Mouse (Mus musculus): Measurements from ENCODE around the gene Nme7. TPM values are rescaled to one million over a fixed set of nuclear protein-coding genes. Genes with fewer than 3 reads are reported as not detected.

The Nme7 gene
- polyA plus RNA-seq, 1 experiment from 2014 or later, result 14.1 TPM

GRCm38 (mm10) chr1:164460921-164461697, 157.2 kb downstream of the Nme7 start:
- Histone ChIP-seq H3K4me2 (no peak overlapping the region), H3K4me3 (replicated peaks) (no peak overlapping the region), H3K9me3 (replicated peaks) (no peaks in the 10 kb centered on the region), H3K27ac (no peak overlapping the region), H3K27me3 (peaks cover 56% of the 10 kb centered on the region), H3K4me1 (replicated peaks) (peaks cover 18% of the 10 kb centered on the region), H3K9ac (no peak overlapping the region), H3K36me3 (no peaks in the 10 kb centered on the region)
- DNase-seq, result no peak
- WGBS (ENCODE audit: insufficient replicate concordance), result 55% methylated on average over 13 of the region's 13 CpGs
- no peak for ATAC-seq (ENCODE audit: low read depth)

- Histone ChIP-seq H3K27me3 (peaks cover 50% of the 10 kb centered on the region), H3K27ac (no peak overlapping the region), H3K4me1 (replicated peaks) (peaks cover 18% of the 10 kb centered on the region), H3K36me3 (no peaks in the 10 kb centered on the region), H3K4me3 (replicated peaks) (no peak overlapping the region), H3K9me3 (replicated peaks) (no peaks in the 10 kb centered on the region), H3K4me2 (no peak overlapping the region), H3K9ac (no peak overlapping the region)
- 53% methylated on average over 10 of the region's 10 CpGs for WGBS (ENCODE audit: insufficient replicate concordance)
- ATAC-seq (ENCODE audit: low read depth) (no peak), DNase-seq (no peak)
Observed at GRCm38 (mm10) chr1:164461726-164462125, 157.8 kb downstream of the Nme7 start.

- H3K4me1 ChIP-seq (replicated peaks), result no peaks in the 10 kb centered on the region
- WGBS (ENCODE audit: insufficient replicate concordance), result 78% methylated on average over 10 of the region's 10 CpGs
- H3K9ac ChIP-seq, result no peak overlapping the region
- DNase-seq, result no peak
- no peak overlapping the region for H3K4me2 ChIP-seq
- no peak for ATAC-seq (ENCODE audit: low read depth)
- no peak overlapping the region for H3K27ac ChIP-seq
- H3K36me3 ChIP-seq, result no peaks in the 10 kb centered on the region
- H3K9me3 ChIP-seq (replicated peaks), result no peaks in the 10 kb centered on the region
- H3K4me3 ChIP-seq (replicated peaks), result no peak overlapping the region
- no peaks in the 10 kb centered on the region for H3K27me3 ChIP-seq
Observed at GRCm38 (mm10) chr1:164467406-164467805, 163.5 kb downstream of the Nme7 start.

GRCm38 (mm10) chr1:164468329-164468728, 164.4 kb downstream of the Nme7 start:
- Histone ChIP-seq H3K27ac (no peak overlapping the region), H3K27me3 (no peaks in the 10 kb centered on the region), H3K9me3 (replicated peaks) (no peaks in the 10 kb centered on the region), H3K4me3 (replicated peaks) (no peak overlapping the region), H3K4me2 (no peak overlapping the region), H3K4me1 (replicated peaks) (no peaks in the 10 kb centered on the region), H3K9ac (no peak overlapping the region), H3K36me3 (no peaks in the 10 kb centered on the region)
- WGBS (ENCODE audit: insufficient replicate concordance), result 70% methylated on average over 8 of the region's 8 CpGs
- ATAC-seq (ENCODE audit: low read depth) (no peak), DNase-seq (no peak)

- DNase-seq (no peak), ATAC-seq (ENCODE audit: low read depth) (no peak)
- Histone ChIP-seq H3K9me3 (replicated peaks) (no peaks in the 10 kb centered on the region), H3K36me3 (no peaks in the 10 kb centered on the region), H3K4me1 (replicated peaks) (no peaks in the 10 kb centered on the region), H3K27me3 (no peaks in the 10 kb centered on the region), H3K4me3 (replicated peaks) (no peak overlapping the region), H3K9ac (no peak overlapping the region), H3K27ac (no peak overlapping the region), H3K4me2 (no peak overlapping the region)
- 64% methylated on average over 6 of the region's 6 CpGs for WGBS (ENCODE audit: insufficient replicate concordance)
Observed at GRCm38 (mm10) chr1:164470985-164471384, 167.1 kb downstream of the Nme7 start.

GRCm38 (mm10) chr1:164471632-164472031, 167.7 kb downstream of the Nme7 start:
- WGBS (ENCODE audit: insufficient replicate concordance), result 71% methylated on average over 5 of the region's 5 CpGs
- no peak overlapping the region for H3K27ac ChIP-seq

GRCm38 (mm10) chr1:164473398-164473797, 169.5 kb downstream of the Nme7 start:
- no peaks in the 10 kb centered on the region for H3K27me3 ChIP-seq
- H3K4me2 ChIP-seq, result no peak overlapping the region
- no peaks in the 10 kb centered on the region for H3K36me3 ChIP-seq
- DNase-seq (no peak), ATAC-seq (ENCODE audit: low read depth) (no peak)
- H3K4me1 ChIP-seq (replicated peaks), result no peaks in the 10 kb centered on the region
- WGBS (ENCODE audit: insufficient replicate concordance), result 78% methylated on average over 7 of the region's 7 CpGs
- no peak overlapping the region for H3K27ac ChIP-seq
- H3K4me3 ChIP-seq (replicated peaks), result no peak overlapping the region
- H3K9me3 ChIP-seq (replicated peaks), result no peaks in the 10 kb centered on the region
- no peak overlapping the region for H3K9ac ChIP-seq

More at GRCm38 (mm10) chr1:164471632-164472031, 167.7 kb downstream of the Nme7 start:
- H3K9me3 ChIP-seq (replicated peaks), result no peaks in the 10 kb centered on the region
- no peak overlapping the region for H3K9ac ChIP-seq
- H3K4me1 ChIP-seq (replicated peaks), result no peaks in the 10 kb centered on the region
- ATAC-seq (ENCODE audit: low read depth) (no peak), DNase-seq (no peak)
- no peak overlapping the region for H3K4me2 ChIP-seq
- no peak overlapping the region for H3K4me3 ChIP-seq (replicated peaks)
- H3K27me3 ChIP-seq, result no peaks in the 10 kb centered on the region
- H3K36me3 ChIP-seq, result no peaks in the 10 kb centered on the region

GRCm38 (mm10) chr1:164474310-164474709, 170.4 kb downstream of the Nme7 start:
- H3K9me3 ChIP-seq (replicated peaks), result no peaks in the 10 kb centered on the region
- DNase-seq, result no peak
- no peaks in the 10 kb centered on the region for H3K27me3 ChIP-seq
- no peak for ATAC-seq (ENCODE audit: low read depth)
- no peak overlapping the region for H3K4me3 ChIP-seq (replicated peaks)
- no peaks in the 10 kb centered on the region for H3K4me1 ChIP-seq (replicated peaks)
- H3K27ac ChIP-seq, result no peak overlapping the region
- no peaks in the 10 kb centered on the region for H3K36me3 ChIP-seq
- no peak overlapping the region for H3K4me2 ChIP-seq
- WGBS (ENCODE audit: insufficient replicate concordance), result 65% methylated on average over 6 of the region's 6 CpGs
- no peak overlapping the region for H3K9ac ChIP-seq

- 46% methylated on average over 7 of the region's 7 CpGs for WGBS (ENCODE audit: insufficient replicate concordance)
- Histone ChIP-seq H3K27me3 (no peaks in the 10 kb centered on the region), H3K9me3 (replicated peaks) (no peaks in the 10 kb centered on the region), H3K9ac (no peak overlapping the region), H3K4me2 (no peak overlapping the region), H3K4me3 (replicated peaks) (no peak overlapping the region), H3K4me1 (replicated peaks) (no peaks in the 10 kb centered on the region), H3K36me3 (no peaks in the 10 kb centered on the region), H3K27ac (no peak overlapping the region)
- DNase-seq (no peak), ATAC-seq (ENCODE audit: low read depth) (no peak)
Observed at GRCm38 (mm10) chr1:164474778-164475511, 171.0 kb downstream of the Nme7 start.

- Histone ChIP-seq H3K9ac (no peak overlapping the region), H3K9me3 (replicated peaks) (no peaks in the 10 kb centered on the region), H3K4me1 (replicated peaks) (no peaks in the 10 kb centered on the region), H3K36me3 (no peaks in the 10 kb centered on the region), H3K4me2 (no peak overlapping the region), H3K27me3 (no peaks in the 10 kb centered on the region), H3K27ac (no peak overlapping the region), H3K4me3 (replicated peaks) (no peak overlapping the region)
- DNase-seq (no peak), ATAC-seq (ENCODE audit: low read depth) (no peak)
- 70% methylated on average over 4 of the region's 4 CpGs for WGBS (ENCODE audit: insufficient replicate concordance)
Observed at GRCm38 (mm10) chr1:164475895-164476294, 172.0 kb downstream of the Nme7 start.

- no peak overlapping the region for H3K27ac ChIP-seq
- no peaks in the 10 kb centered on the region for H3K27me3 ChIP-seq
- 60% methylated on average over 5 of the region's 5 CpGs for WGBS (ENCODE audit: insufficient replicate concordance)
- no peak overlapping the region for H3K4me3 ChIP-seq (replicated peaks)
- H3K4me1 ChIP-seq (replicated peaks), result no peaks in the 10 kb centered on the region
- DNase-seq (no peak), ATAC-seq (ENCODE audit: low read depth) (no peak)
- H3K36me3 ChIP-seq, result no peaks in the 10 kb centered on the region
- no peak overlapping the region for H3K4me2 ChIP-seq
- H3K9me3 ChIP-seq (replicated peaks), result no peaks in the 10 kb centered on the region
- H3K9ac ChIP-seq, result no peak overlapping the region
Observed at GRCm38 (mm10) chr1:164480755-164481644, 177.1 kb downstream of the Nme7 start.

All from liver, embryonic 13.5 days (tissue).